Mouse (Mus musculus): ENCODE data around the gene Rbm15. TPM values are rescaled to one million over a fixed set of nuclear protein-coding genes. Genes with fewer than 3 reads are reported as not detected.

The Rbm15 gene
- polyA plus RNA-seq (2015; fragmentation: Nextera tagmentation; extraction: Ambion mirVana), result 6.5 and 6.7 TPM in 2 replicates

- H3K36me3 ChIP-seq (replicated peaks; ENCODE audit: insufficient read depth, low read length), result peaks cover 25% of the 10 kb centered on the region
- H3K9ac ChIP-seq (replicated peaks), result peak within 1 kb of the TSS; percentile 91
- H3K4me2 ChIP-seq (ENCODE audit: low read depth, low read length), result peak within 1 kb of the TSS; percentile 93
- peak within 1 kb of the TSS; percentile 90 for H3K4me3 ChIP-seq (ENCODE audit: low read depth, low read length)
- peak; percentile 96 for DNase-seq
- WGBS (ENCODE audit: insufficient replicate concordance), result under 1% methylated on average over 62 of the region's 62 CpGs
- H3K27me3 ChIP-seq (ENCODE audit: insufficient read depth, low read length), result no peaks in the 10 kb centered on the region
- TF ChIP-seq EP300 (IDR thresholded peaks at IDR 0.05; ENCODE audit: low read depth), result peak; percentile 60
- peak; percentile 28 for TF ChIP-seq CTCF (IDR thresholded peaks at IDR 0.05; ENCODE audit: low read depth)
- H3K27ac ChIP-seq (ENCODE audit: low read depth), result peak within 1 kb of the TSS; percentile 93
- no peaks in the 10 kb centered on the region for H3K9me3 ChIP-seq (ENCODE audit: low read length)
- H3K4me1 ChIP-seq (ENCODE audit: insufficient read depth), result peaks cover 22% of the 10 kb centered on the region
- ATAC-seq, result peak; percentile 86
Observed at GRCm38 (mm10) chr3:107333381-107334201, at the start of gene Rbm15. Gene Rbm15, minus strand, starts transcription at chr3:107333673.

DNA sequence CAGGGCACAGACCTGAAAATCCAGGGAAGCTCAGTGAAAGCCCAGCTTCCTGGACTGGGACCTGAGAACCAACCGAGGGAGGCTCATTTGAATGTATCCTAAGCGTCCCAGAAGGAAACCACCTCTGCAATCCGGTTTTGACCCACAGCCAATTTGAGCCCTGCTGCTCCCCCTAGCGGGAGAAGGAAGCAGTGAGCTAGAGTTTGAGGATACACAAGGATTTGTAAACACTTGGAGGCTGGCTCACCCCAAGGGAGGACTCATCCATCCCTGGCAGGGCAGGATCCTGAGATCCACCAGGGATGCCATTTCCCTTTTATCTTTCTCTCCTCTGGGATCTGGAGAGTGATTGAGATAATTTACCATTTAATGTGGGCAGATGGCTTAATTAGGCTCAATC lies 45.9 kb upstream of the Rbm15 start:
- 5% methylated on average over 4 of the region's 4 CpGs for WGBS (ENCODE audit: insufficient replicate concordance)
- Histone ChIP-seq H3K9me3 (ENCODE audit: low read length) (no peaks in the 10 kb centered on the region), H3K27ac (ENCODE audit: low read depth) (no peak overlapping the region), H3K4me3 (ENCODE audit: low read depth, low read length) (no peak overlapping the region), H3K4me2 (ENCODE audit: low read depth, low read length) (no peak overlapping the region), H3K9ac (replicated peaks) (no peak overlapping the region), H3K4me1 (ENCODE audit: insufficient read depth) (no peaks in the 10 kb centered on the region), H3K36me3 (replicated peaks; ENCODE audit: insufficient read depth, low read length) (no peaks in the 10 kb centered on the region), H3K27me3 (ENCODE audit: insufficient read depth, low read length) (0 out of 2 replicates have a peak, but pooled peaks cover 3% of the 10 kb centered on the region)
- DNase-seq, result peak; percentile 75
- TF ChIP-seq CTCF (IDR thresholded peaks at IDR 0.05; ENCODE audit: low read depth) (peak; percentile 83), EP300 (IDR thresholded peaks at IDR 0.05; ENCODE audit: low read depth) (no peak)
- no peak for ATAC-seq

GRCm38 (mm10) chr3:107378626-107379025 lies 45.2 kb upstream of the Rbm15 start:
- H3K27ac ChIP-seq (ENCODE audit: low read depth), result no peak overlapping the region
- H3K4me3 ChIP-seq (ENCODE audit: low read depth, low read length), result no peak overlapping the region
- H3K27me3 ChIP-seq (ENCODE audit: insufficient read depth, low read length), result 0 out of 2 replicates have a peak, but pooled peaks cover 3% of the 10 kb centered on the region
- H3K36me3 ChIP-seq (replicated peaks; ENCODE audit: insufficient read depth, low read length), result no peaks in the 10 kb centered on the region
- DNase-seq, result no peak
- H3K4me2 ChIP-seq (ENCODE audit: low read depth, low read length), result no peak overlapping the region
- H3K4me1 ChIP-seq (ENCODE audit: insufficient read depth), result no peaks in the 10 kb centered on the region
- TF ChIP-seq CTCF (IDR thresholded peaks at IDR 0.05; ENCODE audit: low read depth), result no peak
- no peak for TF ChIP-seq EP300 (IDR thresholded peaks at IDR 0.05; ENCODE audit: low read depth)
- no peak overlapping the region for H3K9ac ChIP-seq (replicated peaks)
- H3K9me3 ChIP-seq (ENCODE audit: low read length), result no peaks in the 10 kb centered on the region
- ATAC-seq, result no peak
- 69% methylated on average over 5 of the region's 5 CpGs for WGBS (ENCODE audit: insufficient replicate concordance)

- Histone ChIP-seq H3K4me2 (ENCODE audit: low read depth, low read length) (no peak overlapping the region), H3K27me3 (ENCODE audit: insufficient read depth, low read length) (0 out of 2 replicates have a peak, but pooled peaks cover 3% of the 10 kb centered on the region), H3K9ac (replicated peaks) (no peak overlapping the region), H3K4me1 (ENCODE audit: insufficient read depth) (no peaks in the 10 kb centered on the region), H3K4me3 (ENCODE audit: low read depth, low read length) (no peak overlapping the region), H3K36me3 (replicated peaks; ENCODE audit: insufficient read depth, low read length) (no peaks in the 10 kb centered on the region), H3K27ac (ENCODE audit: low read depth) (no peak overlapping the region), H3K9me3 (ENCODE audit: low read length) (no peaks in the 10 kb centered on the region)
- TF ChIP-seq CTCF (IDR thresholded peaks at IDR 0.05; ENCODE audit: low read depth) (peak; percentile 23; the same call in 1 of the 2 replicates), EP300 (IDR thresholded peaks at IDR 0.05; ENCODE audit: low read depth) (no peak)
- no peak for DNase-seq
- WGBS (ENCODE audit: insufficient replicate concordance), result 24% methylated on average over 6 of the region's 6 CpGs
- ATAC-seq, result no peak
Observed at GRCm38 (mm10) chr3:107374948-107375664, 41.6 kb upstream of the Rbm15 start.

GRCm38 (mm10) chr3:107369156-107369555 lies 35.7 kb upstream of the Rbm15 start:
- Histone ChIP-seq H3K9ac (replicated peaks) (no peak overlapping the region), H3K9me3 (ENCODE audit: low read length) (no peaks in the 10 kb centered on the region), H3K27me3 (ENCODE audit: insufficient read depth, low read length) (no peaks in the 10 kb centered on the region), H3K27ac (ENCODE audit: low read depth) (no peak overlapping the region), H3K4me3 (ENCODE audit: low read depth, low read length) (no peak overlapping the region), H3K4me2 (ENCODE audit: low read depth, low read length) (no peak overlapping the region), H3K36me3 (replicated peaks; ENCODE audit: insufficient read depth, low read length) (no peaks in the 10 kb centered on the region), H3K4me1 (ENCODE audit: insufficient read depth) (no peaks in the 10 kb centered on the region)
- 72% methylated on average over 6 of the region's 6 CpGs for WGBS (ENCODE audit: insufficient replicate concordance)
- TF ChIP-seq EP300 (IDR thresholded peaks at IDR 0.05; ENCODE audit: low read depth) (no peak), CTCF (IDR thresholded peaks at IDR 0.05; ENCODE audit: low read depth) (no peak)
- DNase-seq (no peak), ATAC-seq (no peak)

- Histone ChIP-seq H3K4me1 (ENCODE audit: insufficient read depth) (no peaks in the 10 kb centered on the region), H3K27ac (ENCODE audit: low read depth) (no peak overlapping the region), H3K9me3 (ENCODE audit: low read length) (no peaks in the 10 kb centered on the region), H3K4me2 (ENCODE audit: low read depth, low read length) (no peak overlapping the region), H3K36me3 (replicated peaks; ENCODE audit: insufficient read depth, low read length) (no peaks in the 10 kb centered on the region), H3K27me3 (ENCODE audit: insufficient read depth, low read length) (no peaks in the 10 kb centered on the region), H3K4me3 (ENCODE audit: low read depth, low read length) (no peak overlapping the region), H3K9ac (replicated peaks) (no peak overlapping the region)
- TF ChIP-seq EP300 (IDR thresholded peaks at IDR 0.05; ENCODE audit: low read depth) (no peak), CTCF (IDR thresholded peaks at IDR 0.05; ENCODE audit: low read depth) (no peak)
- ATAC-seq (no peak), DNase-seq (no peak)
- WGBS (ENCODE audit: insufficient replicate concordance), result 75% methylated on average over 8 of the region's 8 CpGs
Observed at GRCm38 (mm10) chr3:107367938-107368599, 34.6 kb upstream of the Rbm15 start.

All from liver, postnatal 0 days (tissue).